Mouse (Mus musculus) intestine, embryonic 14.5 days (tissue): ENCODE data around the gene Nf2. TPM values are rescaled to one million over a fixed set of nuclear protein-coding genes. Genes with fewer than 3 reads are reported as not detected.
"Not testable (repeated sequence)": the region's sequence is repeated elsewhere in the genome, so short reads cannot be mapped to it uniquely, and the experiment has no call there.

Source experiments
- ATAC-seq: fragments of 200-750 bp; cut with Nextera tagmentation; replicated peaks from 2 replicates; pipeline ENCODE4 v1.8.0; 2017; ENCODE audit warnings: low read depth, moderate number of reproducible peaks, moderate TSS enrichment, moderate library complexity; ENCODE audit not compliant: low FRiP score, low TSS enrichment
- DNase-seq: peaks from one replicate; pipeline ENCODE4 v3.0.0-alpha.2; 2018; ENCODE audit warnings: low spot score
- H3K27ac ChIP-seq: fragments of 300-500 bp; sonication (generic); 2 replicates; pipeline ENCODE4 v1.5.1; 2014; ENCODE audit warnings: low read depth, mild to moderate bottlenecking, control low read depth
- H3K27me3 ChIP-seq: fragments of 300-500 bp; sonication (generic); replicated peaks from 2 replicates; pipeline ENCODE4 v1.6.1; 2014; ENCODE audit warnings: low read length, control low read depth; ENCODE audit not compliant: control insufficient read depth, insufficient read depth
- H3K36me3 ChIP-seq: fragments of 300-500 bp; sonication (generic); 2 replicates; pipeline ENCODE4 v1.6.1; 2014; ENCODE audit warnings: low read length, control low read depth; ENCODE audit not compliant: control insufficient read depth, insufficient read depth
- H3K4me1 ChIP-seq: fragments of 300-500 bp; sonication (generic); replicated peaks from 2 replicates; pipeline ENCODE4 v1.6.1; 2014; ENCODE audit warnings: low read length, control low read depth, mixed read lengths; ENCODE audit not compliant: control insufficient read depth, insufficient read depth
- H3K4me2 ChIP-seq: fragments of 300-500 bp; sonication (generic); 2 replicates; pipeline ENCODE4 v1.6.1; 2014; ENCODE audit warnings: low read length
- H3K4me3 ChIP-seq: fragments of 300-500 bp; sonication (generic); 2 replicates; pipeline ENCODE4 v1.5.1; 2014; ENCODE audit warnings: low read depth, low read length, control low read depth, mixed read lengths
- H3K9ac ChIP-seq: fragments of 300-500 bp; sonication (generic); 2 replicates; pipeline ENCODE4 v1.6.1; 2014; ENCODE audit warnings: mild to moderate bottlenecking, low read length
- H3K9me3 ChIP-seq: fragments of 300-500 bp; sonication (generic); 2 replicates; pipeline ENCODE4 v1.6.1; 2016; ENCODE audit warnings: low read length, control low read depth; ENCODE audit not compliant: control insufficient read depth
- WGBS: fragments of 180-500 bp; shearing (Covaris S2); extraction: QIAGEN DNeasy Blood & Tissue Kit; methylation state at CpG from one replicate; pipeline ENCODE4 v1.1.7; 2014; 5-methylcytosine and 5-hydroxymethylcytosine counted together
- polyA plus RNA-seq: library from polyadenylated mRNA; unstranded; fragments of >200 nt; fragmentation: Nextera tagmentation; extraction: Ambion mirVana; gene quantifications from 2 replicates; pipeline ENCODE4 v1.2.1, GENCODE M21; 2014

Gene Nf2
- polyA plus RNA-seq, 1 experiment from 2014 or later, result 42.0 TPM

DNA sequence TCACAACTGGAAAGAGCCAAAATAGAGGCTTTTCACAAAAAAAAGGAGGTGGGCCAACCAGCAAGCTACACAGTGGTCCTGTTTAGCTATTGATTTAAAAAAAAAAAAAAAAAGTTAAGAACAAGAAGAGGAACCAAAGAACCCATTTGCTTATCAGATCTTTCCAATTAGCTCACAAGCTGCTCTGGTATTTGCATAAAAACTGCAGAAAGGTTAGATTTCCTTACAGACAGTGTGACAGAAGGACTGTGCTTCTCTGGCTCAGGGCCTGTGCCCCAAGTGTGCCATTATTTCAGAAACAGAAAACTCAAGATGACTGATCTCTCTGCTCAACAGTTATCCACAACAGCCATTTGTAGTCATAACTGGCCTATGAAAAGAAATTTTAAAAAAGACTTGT, 18.3 kb downstream of the Nf2 start:
- no peak overlapping the region for H3K4me2 ChIP-seq
- H3K9me3 ChIP-seq, result no peaks in the 10 kb centered on the region
- DNase-seq (no peak), ATAC-seq (no peak)
- no peaks in the 10 kb centered on the region for H3K36me3 ChIP-seq
- H3K27ac ChIP-seq, result no peak overlapping the region
- H3K4me1 ChIP-seq, result no peaks in the 10 kb centered on the region
- H3K4me3 ChIP-seq, result no peak overlapping the region
- H3K27me3 ChIP-seq, result no peaks in the 10 kb centered on the region
- H3K9ac ChIP-seq, result no peak overlapping the region

DNA sequence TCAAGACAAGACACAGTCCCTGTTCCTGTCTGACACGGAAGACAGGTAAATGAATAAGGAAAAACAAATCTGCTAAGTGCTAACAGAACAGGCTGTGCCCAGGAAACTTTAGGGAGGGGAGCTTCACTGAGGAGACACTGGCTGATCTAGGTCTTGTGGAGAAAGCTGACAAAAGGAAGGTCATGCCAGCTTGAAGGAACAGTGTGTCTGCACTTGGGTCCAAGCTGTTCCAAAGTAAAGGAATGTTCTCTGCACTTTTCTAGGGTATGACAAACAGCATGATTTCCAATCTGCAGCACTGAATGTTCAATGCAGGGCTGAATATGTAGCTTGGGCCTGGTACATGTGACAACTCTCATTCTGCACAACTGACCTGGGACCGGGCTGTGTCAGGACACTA, 21.4 kb downstream of the Nf2 start:
- ATAC-seq (no peak), DNase-seq (no peak)
- Histone ChIP-seq H3K9ac (no peak overlapping the region), H3K4me1 (no peaks in the 10 kb centered on the region), H3K4me3 (no peak overlapping the region), H3K9me3 (no peaks in the 10 kb centered on the region), H3K27ac (no peak overlapping the region), H3K27me3 (no peaks in the 10 kb centered on the region), H3K4me2 (no peak overlapping the region), H3K36me3 (no peaks in the 10 kb centered on the region)
- 64% methylated on average over 2 of the region's 2 CpGs for whole genome bisulfite sequencing

DNA sequence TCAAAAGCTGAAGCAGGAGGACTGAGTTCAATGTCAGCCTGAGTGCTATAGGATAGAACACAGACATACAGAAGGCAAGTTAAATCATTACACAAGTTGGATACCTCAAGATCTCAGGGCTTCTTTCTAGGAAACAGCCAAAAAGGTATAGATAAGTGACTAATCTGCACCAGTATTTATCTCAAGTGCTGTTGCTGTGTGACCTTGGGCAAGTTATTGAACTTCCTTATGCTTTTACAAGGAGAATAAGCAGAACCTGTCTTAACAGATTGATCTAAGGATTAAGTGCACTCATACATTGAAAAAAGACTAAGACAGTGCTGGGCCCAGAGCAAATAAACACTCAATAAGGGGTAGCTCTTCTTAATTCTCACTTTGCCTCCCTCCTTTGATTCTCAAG, 22.0 kb downstream of the Nf2 start:
- H3K36me3 ChIP-seq, result no peaks in the 10 kb centered on the region
- no peak overlapping the region for H3K4me2 ChIP-seq
- ATAC-seq (no peak), DNase-seq (no peak)
- H3K4me3 ChIP-seq, result no peak overlapping the region
- no peak overlapping the region for H3K27ac ChIP-seq
- no peaks in the 10 kb centered on the region for H3K9me3 ChIP-seq
- H3K9ac ChIP-seq, result no peak overlapping the region
- no peaks in the 10 kb centered on the region for H3K4me1 ChIP-seq
- no peaks in the 10 kb centered on the region for H3K27me3 ChIP-seq

DNA sequence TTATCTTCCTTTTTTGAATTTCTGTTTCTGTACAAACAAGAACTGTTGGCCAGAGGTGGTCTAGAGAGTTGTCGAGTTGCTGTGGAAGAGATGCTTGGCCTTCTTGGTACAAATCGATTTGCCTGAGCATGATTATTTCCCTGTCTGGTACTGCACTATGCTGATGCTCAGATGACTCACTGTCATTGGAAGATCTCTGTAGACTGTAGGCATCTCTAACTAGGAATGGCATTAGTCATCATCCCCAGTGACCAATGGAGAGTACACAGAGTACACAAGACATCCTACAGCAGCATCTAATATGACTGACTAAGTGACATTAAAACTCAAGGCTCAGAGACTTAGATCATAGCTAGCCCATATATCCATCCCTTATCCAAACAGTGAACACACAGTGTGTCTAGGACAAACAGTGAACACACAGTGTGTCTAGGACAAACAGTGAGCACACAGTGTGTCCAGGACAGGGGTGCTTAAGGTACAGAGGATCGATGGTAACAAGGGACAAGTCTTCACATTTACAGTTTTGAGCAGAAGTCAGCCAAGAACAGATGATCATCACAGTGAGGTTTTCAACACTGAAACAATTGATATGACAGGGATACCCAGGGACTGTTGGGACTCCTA, 23.1 kb downstream of the Nf2 start:
- no peak overlapping the region for H3K4me2 ChIP-seq
- no peaks in the 10 kb centered on the region for H3K4me1 ChIP-seq
- ATAC-seq (no peak), DNase-seq (no peak)
- 98% methylated on average over 3 of the region's 3 CpGs for WGBS
- no peak overlapping the region for H3K4me3 ChIP-seq
- H3K9me3 ChIP-seq, result no peaks in the 10 kb centered on the region
- no peak overlapping the region for H3K9ac ChIP-seq
- H3K36me3 ChIP-seq, result no peaks in the 10 kb centered on the region
- H3K27ac ChIP-seq, result no peak overlapping the region
- no peaks in the 10 kb centered on the region for H3K27me3 ChIP-seq

DNA sequence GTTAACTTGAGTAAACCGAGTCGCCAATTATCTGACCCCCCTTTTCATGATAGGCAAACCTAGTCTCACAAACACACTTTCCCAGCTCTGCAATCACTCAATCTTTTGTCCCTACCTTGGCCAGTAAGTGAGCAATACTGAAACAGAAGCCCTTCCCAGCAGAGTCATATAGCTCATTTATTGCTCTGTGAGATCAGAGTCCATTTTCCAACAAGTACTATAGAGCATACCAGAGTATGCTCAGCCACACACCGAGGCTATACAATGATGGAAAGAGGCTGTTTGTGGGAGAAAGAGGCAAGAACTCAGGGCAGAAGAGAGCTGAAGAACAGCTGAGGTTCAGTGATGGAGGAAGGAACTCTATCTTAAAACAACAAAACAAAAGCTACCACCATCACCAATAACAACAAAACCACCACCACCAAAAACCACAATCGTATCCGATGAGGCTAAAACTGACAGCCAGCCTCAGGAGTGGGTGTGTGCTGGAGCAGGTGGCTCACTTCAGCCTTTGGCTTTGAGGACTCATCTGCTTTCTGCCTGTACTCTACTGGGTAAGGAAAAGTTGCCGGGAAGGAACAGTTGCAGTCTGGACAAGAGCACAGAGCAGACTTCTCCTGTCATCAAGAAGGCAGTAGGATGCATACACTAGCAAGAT, 25.6 kb downstream of the Nf2 start:
- Histone ChIP-seq H3K4me3 (no peak overlapping the region), H3K27me3 (no peaks in the 10 kb centered on the region), H3K36me3 (no peaks in the 10 kb centered on the region), H3K9me3 (no peaks in the 10 kb centered on the region), H3K27ac (no peak overlapping the region), H3K4me2 (no peak overlapping the region), H3K9ac (no peak overlapping the region), H3K4me1 (no peaks in the 10 kb centered on the region)
- peak; percentile 86 for ATAC-seq
- no peak for DNase-seq
- WGBS, result 74% methylated on average over 6 of the region's 6 CpGs

DNA sequence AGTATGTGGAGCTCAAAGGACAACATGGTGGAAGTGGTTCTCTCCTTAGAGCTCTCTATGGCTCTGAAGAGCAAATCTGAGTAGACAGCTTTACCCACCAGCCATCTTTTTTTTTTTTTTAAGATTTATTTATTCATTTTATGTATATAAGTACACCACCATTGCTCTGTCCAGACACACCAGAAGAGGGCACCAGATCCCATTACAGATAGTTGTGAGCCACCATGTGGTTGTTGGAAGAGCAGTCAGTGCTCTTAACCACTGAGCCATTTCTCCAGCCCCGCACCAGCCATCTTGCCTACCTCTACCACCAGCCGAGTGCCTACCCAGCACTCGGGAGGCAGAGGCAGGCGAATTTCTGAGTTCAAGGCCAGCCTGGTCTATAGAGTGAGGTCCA, 26.9 kb downstream of the Nf2 start:
- not testable (repeated sequence) for ATAC-seq, H3K36me3 ChIP-seq, H3K27ac ChIP-seq, DNase-seq, H3K4me3 ChIP-seq, H3K27me3 ChIP-seq, H3K9me3 ChIP-seq, H3K4me1 ChIP-seq, H3K4me2 ChIP-seq, H3K9ac ChIP-seq
- 89% methylated on average over 4 of the region's 4 CpGs for WGBS

DNA sequence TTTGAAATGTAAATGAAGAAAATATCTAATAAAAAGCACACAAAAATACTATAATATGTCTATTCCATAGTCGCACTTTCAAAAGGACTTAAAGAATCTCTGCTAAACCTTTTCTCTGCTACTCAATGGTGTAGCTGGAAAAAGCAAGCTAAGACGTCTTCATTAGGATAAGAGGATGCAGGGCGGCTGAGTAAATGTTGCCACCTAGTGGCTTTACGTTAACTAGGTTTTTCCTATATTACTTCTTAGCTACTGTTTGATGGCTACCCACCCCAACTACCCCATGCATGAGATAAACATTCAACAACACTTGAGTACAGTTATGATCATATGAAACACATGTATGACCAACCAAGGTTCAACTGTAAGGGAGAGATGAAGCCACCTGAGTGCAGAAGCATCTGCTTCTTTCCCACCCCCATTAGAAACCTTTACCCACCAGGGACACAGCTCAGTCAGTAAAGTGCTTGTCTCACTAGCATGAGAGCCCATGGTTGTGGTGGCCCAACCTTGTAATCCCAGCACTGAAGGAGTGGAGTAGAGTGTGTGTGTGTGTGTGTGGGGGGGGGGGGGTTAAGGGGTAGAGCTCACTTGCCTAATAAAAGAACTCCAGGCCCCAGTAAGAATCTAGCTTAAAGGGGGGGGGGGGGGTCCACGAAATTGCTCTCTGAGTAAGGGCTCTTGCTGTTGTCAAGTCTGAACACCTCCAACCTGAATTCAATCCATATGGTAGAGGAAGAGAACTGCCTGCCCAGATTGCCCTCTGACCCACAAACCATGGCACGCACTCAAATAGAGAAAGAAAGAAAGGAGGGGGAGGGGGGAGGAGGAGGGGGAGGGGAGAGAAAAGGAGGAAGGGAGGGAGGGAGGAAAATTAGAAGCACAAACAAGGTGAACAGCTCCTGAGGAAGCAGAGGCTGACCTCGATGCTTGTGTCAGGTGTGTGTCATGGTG, 27.6 kb downstream of the Nf2 start:
- H3K9ac ChIP-seq, result no peak overlapping the region
- no peak overlapping the region for H3K4me2 ChIP-seq
- no peak overlapping the region for H3K27ac ChIP-seq
- no peaks in the 10 kb centered on the region for H3K9me3 ChIP-seq
- no peak overlapping the region for H3K4me3 ChIP-seq
- DNase-seq (no peak), ATAC-seq (no peak)
- H3K36me3 ChIP-seq, result no peaks in the 10 kb centered on the region
- H3K27me3 ChIP-seq, result no peaks in the 10 kb centered on the region
- no peaks in the 10 kb centered on the region for H3K4me1 ChIP-seq
- 53% methylated on average over 7 of the region's 7 CpGs for WGBS

DNA sequence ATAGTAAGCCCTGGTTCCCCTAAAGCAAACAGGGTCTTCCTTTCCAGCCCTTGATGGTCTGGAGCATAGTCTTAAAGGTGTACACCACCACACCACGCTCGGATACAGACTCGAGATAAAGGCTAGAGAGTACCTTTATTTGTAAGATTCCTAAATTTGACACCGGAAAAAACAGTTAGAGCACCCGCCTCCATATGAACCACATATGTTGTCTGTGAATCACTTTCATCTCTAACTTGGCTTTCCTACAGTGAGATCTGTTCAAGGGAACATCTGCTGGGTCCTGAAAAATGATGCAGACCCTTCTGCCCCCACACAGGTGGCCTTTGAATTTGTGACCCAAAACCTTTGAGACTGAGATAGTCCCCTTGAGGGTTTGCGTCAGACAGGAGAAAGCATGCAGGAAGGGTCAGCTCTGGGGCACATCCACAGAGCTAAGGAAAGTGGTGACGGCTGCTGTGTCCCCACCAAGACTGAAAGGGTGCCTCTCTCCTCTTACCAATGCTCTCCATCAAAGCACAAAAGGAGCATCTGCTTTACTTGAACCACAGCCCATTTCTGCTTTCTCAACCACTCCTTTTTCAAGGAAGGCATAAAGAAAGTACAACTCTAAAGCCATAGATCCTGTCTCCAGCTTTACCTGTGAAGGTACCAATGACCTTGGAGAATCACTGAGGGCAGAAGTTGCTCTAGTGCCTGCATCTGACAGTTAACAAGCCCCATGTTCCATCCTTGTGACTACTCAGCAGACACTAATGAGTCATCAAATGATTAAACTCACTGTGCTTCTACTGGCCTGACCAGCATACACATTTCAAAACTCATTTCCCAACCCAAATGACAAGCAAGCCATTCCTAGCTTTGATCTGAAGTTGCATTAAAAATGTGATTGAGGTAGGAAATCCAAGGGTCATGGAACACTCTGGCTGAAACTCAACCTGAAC, 34.6 kb downstream of the Nf2 start:
- H3K4me2 ChIP-seq, result no peak overlapping the region
- no peaks in the 10 kb centered on the region for H3K4me1 ChIP-seq
- 90% methylated on average over 7 of the region's 7 CpGs for WGBS
- peaks cover 12% of the 10 kb centered on the region; the same call in 1 of the 2 replicates for H3K36me3 ChIP-seq
- no peaks in the 10 kb centered on the region for H3K9me3 ChIP-seq
- DNase-seq (no peak), ATAC-seq (no peak)
- H3K9ac ChIP-seq, result no peak overlapping the region
- no peaks in the 10 kb centered on the region for H3K27me3 ChIP-seq
- no peak overlapping the region for H3K4me3 ChIP-seq
- no peak overlapping the region for H3K27ac ChIP-seq
